Mouse (Mus musculus) spleen, adult 18-20 months (tissue): ENCODE results near the gene Rufy2.

Source experiments
- DNase-seq, 2 experiments: peaks; one replicate each; pipeline ENCODE4 v3.0.0; 2022; ENCODE audit warnings: mixed read lengths in 2 of 2

Rufy2 gene

DNA sequence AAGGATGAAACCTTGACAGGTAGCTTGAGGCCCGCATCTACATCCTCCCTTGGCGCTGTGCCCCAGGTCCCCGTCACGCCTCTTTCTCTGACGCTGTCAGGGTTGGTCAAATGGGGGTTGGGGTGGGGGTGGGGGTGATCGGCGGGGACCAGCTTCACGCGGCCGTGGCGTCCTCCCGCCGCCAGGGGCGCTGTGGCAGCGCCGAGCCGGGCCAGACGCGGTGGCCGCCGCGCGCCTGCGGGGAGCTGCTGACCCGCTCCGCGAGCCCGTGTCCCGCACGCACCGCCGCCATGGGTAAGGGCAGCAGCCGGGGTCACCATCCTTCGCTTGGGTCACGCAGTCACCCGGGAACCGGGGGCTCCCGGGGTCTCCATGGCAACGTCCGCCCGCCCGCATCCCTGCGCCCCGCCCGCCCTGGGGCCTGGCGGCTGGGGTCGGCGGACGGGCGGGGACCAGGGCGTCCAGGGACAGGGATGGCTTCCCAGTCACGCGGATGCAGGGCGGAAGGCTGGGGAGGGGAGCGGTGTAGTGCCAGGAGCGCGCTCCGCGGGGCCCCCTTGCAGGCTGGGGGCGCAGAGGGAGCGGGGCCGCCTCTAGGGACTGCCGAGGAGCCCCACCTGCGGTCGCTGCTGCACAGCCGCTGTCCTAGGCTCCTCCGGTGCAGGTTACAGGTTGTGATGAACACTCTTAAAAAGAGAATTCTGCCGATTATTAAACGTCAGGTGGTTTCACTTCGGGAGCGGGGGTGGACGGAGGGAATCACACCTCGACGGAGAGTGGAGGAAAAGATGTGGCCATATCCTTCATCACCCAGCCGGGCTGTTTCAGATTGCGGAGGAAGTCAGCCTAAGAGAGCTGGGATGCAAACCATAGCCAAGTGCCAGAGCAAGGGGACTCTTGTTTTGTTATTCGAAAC is at the start of gene Rufy2:
Gene Rufy2, plus strand, starts transcription at position 185 of the 916 bp plus-strand sequence.
- DNase-seq = peak; percentile 67 to 82

DNA sequence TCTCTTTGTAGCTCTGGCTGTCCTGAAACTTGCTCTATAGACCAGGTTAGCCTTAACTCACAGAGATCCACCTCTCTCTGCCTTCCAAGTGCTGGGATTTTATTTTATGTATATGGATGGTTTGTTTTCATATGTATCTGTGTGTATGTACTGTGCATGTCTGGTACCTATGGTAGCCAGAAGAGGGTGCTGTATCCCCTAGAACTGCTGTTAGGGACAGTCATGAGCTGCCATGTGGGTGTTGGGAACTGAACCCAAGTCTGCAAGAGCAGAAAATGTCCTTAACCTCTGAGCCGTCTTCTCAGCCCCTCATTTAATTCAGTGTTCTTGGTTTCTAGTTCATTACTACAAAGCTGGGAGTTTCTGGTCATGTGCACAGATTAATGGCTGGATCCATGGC is 47.6 kb upstream of the Rufy2 start:
- no peak for DNase-seq

DNA sequence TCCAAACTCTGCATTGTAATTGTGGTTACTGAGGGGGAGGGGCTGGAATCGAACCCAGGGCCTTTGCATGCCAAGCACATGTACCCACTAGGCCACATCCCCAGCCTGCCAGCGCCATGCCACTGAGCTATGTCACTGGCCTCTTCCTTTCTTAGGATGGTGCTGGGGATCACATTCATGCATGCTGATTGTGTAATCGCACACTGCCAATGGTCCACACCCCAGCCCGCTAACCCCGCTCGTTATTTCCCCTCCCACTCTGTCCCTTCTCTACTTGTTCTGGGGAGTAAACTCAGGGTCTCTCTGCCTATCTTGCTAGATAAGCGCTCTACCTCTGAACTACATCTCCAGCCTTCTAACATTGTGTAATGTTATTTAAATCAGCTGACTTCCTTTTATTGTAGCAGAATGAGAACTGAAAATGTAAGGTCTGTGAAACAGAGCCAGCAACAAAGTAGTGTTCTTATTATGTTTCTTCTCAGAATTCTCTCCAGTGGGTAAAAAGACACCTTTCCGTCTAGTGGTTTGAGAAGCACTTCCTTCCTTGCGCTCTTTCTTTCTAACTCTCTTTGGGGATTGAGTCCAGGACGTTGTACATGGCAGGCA is 34.9 kb upstream of the Rufy2 start:
- no peak for DNase-seq

DNA sequence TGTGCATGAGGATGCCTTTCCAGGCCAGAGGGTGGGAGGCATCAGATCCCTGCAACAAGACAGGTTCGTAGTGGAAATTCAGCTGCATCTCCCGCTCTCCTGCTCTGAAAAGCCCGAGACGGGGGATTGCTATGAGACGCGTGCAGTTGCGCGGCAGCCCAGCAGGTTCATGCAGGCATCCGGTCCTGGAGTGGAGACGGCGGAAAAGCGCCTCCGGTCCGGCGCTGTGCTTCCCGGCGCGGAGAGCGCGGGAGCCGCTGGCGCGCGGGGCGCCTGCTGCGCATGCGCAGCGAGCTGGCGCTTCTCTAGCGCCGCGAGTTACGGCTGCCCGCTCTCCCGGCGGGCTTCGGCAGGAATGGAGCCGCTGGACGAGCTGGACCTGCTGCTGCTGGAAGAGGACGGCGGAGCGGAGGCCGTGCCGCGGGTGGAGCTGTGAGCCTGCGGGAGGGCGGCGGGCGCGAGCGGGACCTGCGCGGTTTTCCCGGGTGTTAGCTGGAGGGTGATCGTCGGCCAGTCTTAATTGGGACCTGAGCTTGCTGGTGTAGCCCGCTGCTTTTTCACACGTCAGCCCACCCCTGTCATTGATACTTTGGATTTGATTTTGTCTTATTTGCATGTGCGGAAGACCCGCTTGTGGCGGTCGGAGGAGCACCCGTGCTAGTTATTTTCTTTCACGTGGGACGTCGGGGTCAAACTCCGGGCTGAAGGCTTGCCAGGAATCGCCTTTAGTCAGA is 33.1 kb upstream of the Rufy2 start, which contains the start of gene Dna2:
Gene Dna2, plus strand, starts transcription at position 289 of the 734 bp plus-strand sequence.
- DNase-seq = peak; percentile 49 to 66

DNA sequence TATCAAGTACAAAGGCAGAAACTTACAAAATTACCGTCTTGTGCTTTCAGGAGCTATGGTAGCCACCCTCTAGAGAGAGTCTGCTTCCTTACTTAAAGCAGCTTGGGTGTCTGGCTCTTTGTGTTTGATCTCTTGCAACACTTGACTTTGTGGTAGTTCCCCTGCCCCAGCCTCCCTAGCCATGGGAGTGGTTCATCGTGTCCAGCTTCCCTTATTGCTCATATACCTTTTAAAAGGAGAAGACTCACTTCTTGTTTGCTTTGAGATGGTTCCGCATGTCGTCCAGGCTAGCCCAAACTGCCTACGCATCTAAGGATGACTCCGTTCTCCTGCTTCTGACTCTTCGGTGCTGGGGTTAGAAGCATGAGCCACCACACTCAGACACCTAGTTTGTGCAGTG is 31.5 kb upstream of the Rufy2 start:
- DNase-seq = no peak

DNA sequence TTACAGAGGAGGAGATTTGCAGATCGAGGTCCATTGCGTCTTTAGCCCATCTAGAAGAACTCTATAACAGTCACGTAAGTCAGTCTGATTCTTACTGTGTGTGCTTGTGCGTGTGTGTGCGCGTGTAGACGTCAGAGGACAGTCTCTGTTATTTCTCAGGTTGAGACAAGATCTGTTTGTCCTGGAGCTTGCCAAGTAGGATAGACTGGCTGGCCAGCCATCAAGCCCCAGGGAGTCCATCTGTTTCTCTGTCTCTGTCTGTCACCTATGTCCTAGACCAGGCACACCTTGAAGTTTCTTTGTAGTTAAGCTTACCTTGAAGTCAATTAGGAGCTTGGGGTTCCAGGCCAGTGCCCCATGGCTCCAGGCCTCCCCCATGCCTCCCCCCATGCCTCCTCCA is 16.1 kb upstream of the Rufy2 start:
- no peak for DNase-seq

DNA sequence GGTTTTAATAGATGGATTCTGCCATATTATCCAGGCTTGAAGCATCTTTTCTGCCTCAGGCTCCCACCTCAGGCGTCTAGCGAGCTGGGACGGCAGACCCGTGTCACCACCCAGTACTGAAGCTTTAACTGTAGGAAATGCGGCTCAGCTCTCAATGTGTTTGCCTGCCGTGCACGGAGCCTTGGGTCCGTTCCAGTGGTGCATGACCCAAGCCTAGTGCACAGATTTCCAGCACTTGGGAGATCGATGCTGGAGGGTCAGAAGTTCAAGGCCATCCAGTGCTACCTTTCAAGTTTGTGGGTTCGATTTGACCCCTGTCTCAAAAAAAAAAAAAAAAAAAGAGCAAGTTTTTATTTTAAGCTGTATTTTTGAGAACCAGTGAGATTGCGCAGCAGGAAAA is 14.2 kb upstream of the Rufy2 start:
- DNase-seq = no peak

DNA sequence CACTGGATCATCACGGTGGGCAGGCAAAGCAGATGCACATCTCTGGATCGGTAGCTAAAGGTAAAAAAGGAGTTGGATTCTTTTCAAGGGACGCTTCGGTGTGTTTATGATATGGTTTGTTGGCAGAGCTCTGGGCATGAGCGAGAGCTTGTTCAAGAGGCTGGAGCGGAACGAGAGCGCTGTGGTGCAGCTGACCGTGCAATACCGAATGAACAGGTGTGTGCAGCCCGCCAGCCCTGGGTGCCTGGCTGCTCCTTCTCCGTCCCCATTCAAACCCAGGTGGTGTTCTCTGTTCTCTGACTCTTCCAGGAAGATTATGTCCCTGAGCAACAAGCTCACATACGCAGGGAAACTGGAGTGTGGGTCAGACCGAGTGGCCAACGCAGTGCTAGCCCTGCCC is 13.7 kb upstream of the Rufy2 start:
- no peak for DNase-seq

DNA sequence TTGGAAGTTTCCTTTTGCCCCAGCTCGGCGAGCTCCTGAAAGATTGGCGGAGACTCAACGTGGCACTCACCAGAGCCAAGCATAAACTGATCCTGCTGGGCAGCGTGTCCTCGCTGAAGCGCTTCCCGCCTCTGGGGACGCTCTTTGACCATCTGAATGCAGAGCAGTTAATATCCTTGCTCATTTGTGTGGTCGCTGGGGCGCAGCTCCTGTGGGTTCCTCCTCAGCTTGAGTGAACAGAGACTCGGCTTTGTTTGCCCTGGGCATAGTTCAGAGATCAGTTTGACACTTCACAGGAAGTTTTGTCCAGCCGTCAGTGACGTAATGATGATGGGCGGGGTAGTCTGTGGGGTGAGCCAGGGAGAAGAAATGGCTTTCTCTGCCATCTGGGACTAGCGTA is 8.2 kb upstream of the Rufy2 start:
- peak; percentile 38 to 50 for DNase-seq

DNA sequence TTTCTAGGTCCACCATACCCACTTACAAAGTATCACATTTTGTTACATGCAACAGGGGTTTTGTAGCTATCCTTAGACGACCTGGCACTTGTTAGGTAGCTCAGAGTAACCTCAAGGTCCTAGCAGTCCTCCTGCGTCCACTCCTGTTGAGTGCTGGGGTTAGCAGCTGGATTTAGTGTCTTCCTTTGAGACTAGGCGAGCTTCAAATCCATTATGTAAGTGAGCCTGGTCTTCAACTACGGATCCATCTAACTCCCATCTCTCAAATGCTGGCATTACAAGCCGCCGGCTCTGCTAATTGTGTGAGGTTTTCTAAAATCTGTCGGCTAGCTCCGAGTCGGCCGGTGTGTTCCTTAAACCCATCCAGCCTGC is 370 bp upstream of the Rufy2 start:
- no peak for DNase-seq

DNA sequence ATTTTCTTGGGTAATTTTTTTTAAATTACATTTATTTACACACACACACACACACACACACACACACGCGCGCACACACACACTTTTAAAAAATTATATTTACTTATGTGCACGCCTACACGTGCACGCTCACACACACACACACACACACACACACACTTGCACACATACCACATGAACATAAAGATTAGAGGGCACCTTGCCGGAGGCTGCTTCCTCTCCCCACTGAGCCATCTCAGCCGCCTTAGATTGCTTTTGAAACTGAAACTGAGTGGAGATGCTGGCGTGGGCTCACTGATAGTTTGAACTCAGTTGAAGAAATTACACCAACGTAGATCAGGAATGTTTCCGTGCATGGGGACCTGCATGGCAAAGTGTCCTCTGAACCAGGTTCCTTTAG is 4.0 kb downstream of the Rufy2 start:
- peak in 1 of 2 experiments; percentile 17 for DNase-seq

DNA sequence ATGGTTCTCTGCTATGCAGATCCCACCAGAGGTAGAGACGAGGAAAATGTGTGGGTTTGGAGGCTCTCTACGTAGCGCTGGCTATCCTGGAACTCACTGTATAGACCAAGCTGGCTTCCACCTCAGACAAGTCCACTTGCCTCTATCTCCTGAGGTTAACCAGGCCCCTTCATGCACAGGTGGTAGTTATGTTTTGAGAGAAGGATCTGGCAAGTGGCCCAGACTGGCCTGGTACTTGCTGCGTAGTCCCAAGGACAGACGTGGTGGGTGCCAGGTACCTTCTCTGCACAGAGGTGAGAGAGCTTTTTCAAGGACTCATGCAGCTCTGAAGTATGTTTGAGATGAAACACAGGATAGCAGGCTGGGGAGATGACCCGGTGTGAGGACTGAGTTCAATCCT is 4.5 kb downstream of the Rufy2 start:
- DNase-seq = no peak

DNA sequence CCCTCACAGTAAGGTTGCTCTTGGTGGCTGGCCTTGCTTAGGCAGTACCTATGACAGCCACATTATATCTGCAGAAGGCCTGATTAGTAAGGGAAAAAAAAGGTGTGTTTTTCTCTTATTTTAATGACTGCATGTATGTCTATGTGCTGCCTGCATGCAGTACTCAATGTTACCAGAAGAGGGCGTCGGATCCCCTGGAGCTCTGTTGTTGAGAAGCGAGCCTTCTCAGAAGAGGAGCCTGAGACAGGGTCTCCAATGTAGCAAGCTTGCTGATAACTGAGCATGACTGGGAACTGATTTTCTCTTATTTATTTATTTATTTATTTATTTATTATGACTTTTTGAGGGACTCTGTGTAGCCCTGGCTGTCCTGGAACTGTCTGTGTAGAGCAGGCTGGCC is 7.3 kb downstream of the Rufy2 start:
- DNase-seq = no peak

DNA sequence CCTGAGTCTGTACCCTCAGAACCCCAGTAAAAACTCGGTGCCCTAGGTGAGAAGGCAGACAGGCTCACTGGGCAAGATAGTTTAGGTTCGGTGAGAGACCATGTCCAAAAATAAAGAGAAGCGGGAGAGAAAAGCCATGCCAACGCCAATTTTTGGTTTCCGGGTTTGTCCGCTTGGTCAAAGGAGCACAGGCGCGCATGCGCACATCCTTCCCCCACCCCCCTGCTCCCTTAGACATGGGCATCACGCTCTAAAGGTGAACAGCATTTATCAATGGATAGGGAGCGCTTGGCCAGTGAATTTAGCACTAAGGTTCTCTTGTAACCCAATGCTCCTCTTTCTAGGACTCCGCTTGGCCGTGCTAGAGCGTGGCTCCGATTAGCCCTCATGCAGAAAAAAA is 10.6 kb downstream of the Rufy2 start:
- DNase-seq = no peak

DNA sequence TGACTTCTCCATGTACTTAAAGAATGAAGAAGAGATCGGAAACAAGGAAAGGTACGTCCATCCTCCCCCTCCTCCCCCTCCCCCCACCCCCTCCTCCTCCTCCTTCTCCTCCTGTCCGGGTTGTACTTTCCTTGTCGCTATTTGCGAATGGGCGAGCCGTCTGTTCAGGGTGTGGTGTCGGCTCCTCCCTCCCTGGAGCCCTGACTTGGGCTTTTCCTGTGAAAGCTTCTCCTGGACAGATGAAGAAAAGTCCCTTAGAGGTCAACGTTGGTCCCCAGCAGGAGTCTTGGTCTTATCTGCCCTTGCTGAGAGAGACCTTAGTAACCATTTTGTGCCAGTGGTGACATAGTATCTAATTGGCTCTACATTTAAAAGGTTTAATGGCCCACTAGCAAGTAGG is 14.0 kb downstream of the Rufy2 start:
- DNase-seq = no peak

DNA sequence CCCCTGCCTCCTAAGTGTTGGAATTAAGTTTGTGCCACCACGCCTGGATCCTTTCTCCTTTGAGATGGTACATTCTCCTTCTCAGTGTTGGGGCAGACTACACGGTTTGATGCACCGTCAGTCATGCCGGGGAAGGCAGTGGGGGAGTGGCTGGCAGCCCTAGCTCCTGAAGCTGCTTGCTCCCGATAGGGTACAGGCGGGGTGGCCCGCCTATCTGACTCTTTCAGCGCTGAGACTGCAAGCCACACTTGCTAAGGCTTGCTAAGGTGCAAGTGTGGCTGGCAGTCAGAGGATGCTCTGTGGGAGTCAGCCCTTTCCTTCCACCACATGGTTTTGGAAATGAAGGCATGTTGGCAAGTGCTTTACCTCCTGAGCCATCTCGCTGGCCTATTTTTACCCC is 20.6 kb downstream of the Rufy2 start:
- no peak for DNase-seq

DNA sequence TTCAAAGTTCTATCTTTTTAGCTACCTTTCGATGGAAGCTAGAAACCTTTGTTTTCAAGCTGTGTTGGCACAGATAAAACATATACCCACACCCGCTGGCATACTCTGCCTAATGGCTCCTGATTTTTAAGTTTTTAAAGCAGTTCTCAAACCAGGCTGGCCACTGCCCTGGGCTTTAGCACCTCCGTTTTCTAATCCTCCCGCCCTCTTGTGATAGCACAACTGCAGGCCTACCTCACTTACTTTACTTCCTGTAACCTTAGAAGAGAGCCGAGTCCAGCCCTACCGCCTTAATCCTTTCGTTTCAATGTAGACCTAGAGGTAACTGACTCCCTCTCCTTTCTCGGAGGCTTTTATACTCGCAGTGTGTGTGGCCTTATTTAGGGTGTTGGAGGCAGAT is 23.2 kb downstream of the Rufy2 start:
- no peak for DNase-seq

DNA sequence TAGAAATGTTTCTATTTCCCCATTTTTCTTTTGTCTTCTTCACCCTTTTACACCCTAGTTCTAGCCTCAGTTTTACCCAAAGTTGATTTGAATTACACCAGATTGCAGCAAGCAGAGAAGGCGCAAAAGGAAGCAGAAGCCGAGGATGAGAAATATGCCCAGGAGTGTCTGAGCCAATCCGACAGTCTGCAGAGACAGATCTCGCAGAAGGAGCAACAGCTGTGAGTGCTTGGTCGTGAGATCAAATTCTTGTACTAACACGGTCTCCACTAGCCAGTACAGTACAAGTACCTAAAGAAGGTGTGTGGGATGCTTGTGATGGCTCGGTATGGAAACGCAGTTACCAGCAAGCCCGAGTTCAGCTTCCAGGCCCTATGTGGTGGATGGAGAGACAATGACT is 24.5 kb downstream of the Rufy2 start:
- DNase-seq = no peak

DNA sequence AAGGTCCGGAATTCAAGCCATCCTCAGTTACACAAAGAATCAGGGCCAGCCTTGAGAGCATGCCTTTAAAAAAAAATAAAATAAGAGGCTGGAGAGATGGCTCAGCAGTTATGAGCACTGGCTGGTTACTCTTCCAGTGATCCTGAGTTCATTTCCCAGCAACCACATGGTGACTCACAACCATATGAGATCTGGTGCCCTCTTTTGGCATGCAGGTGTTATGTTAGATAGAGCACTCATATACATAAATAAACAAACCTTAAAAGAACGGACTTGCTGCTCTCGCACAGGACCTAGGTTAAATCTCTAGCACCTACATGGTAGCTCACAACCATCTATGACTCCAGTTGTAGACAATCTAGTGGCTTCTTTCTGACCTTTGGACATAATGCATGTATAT is 28.2 kb downstream of the Rufy2 start:
- no peak for DNase-seq

DNA sequence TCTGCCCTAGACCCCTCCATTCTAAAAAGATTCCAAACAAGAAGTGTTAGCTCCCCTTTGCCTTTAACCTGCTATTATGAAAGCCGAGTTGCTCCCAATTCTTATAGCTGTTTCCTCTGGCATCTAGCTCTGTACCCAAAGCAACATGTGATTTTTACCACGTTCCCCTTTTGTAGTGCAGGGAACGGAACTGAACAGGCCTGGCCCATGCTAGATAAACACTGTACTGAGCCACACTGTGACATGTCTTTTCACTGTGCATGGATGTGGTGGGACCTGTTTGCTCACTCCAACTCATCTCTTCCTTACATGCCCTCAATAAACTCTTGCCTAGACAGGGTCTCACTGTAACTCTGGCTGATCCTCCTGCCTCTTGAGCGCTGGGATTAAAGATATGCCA is 30.2 kb downstream of the Rufy2 start:
- DNase-seq = no peak

DNA sequence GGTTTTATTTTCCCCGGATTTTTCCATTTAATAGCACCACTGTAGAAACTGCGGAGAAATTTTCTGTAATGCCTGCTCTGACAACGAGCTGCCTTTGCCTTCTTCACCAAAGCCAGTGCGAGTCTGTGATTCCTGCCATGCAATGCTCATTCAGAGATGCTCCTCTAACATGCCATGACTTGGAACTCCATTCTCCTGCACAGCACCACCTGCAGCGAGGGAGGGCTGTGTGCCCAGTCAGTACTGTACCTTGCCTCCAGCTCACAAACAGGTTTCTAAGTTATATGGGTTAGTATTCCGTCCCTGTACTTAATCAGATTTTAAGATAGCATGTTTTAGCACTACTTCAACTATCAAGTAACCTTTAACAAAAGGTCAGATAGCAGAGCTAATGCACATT is 31.5 kb downstream of the Rufy2 start:
- no peak for DNase-seq

DNA sequence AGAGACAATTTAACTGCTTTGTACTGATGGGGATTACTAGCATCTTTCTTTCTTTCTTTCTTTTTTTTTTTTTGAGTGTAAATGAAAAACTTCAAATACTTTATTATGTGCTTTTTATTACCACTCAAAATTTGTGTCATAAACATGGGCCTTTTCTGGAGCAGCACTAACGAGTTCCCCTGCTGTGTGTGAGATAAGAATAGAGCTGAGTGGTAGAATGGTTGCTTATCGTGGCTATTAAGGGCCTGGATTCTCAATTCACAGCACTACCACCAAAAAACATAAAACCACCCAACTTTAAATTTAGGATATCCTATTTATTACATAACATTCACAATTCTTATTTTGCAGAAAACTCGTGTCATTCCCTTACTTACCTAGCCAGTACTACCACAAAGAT is 33.5 kb downstream of the Rufy2 start:
- no peak for DNase-seq

DNA sequence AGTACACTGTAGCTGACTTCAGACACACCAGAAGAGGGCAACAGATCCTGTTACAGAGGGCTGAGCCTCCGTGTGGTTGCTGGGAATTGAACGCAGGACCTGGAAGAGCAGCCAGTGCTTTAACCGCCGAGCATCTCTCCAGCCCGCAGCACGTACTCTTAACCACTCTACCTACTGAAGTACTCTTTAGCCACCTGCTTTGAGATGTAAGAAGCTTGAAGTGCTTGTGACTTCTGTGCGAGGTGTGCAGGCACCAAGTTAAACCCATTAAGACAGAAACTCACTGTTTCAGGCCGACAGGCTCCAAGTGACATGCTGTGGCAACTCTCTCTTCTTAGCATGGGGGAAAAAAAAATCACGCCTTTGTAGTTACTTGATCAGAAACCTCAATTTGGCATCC is 34.1 kb downstream of the Rufy2 start:
- DNase-seq = no peak

DNA sequence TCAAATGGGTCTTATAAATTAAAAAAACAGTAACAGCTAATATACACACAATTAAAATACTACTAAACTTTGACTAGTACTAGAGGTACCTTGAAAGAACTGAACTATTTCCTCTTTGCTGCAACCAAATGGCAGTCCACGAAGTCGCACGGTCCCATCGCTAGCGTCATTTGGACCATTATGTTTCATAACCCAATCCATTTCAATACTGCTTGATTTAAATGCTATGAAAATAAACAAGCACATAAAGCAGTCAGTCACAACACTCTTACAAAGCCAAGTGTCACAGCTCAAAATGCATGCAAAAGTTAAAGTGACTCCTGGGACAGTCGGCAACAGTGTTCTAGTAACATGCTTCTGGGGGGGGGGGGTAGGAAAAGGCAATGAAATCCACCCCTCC is 39.3 kb downstream of the Rufy2 start:
- no peak for DNase-seq
